Mouse (Mus musculus) cerebellum, adult 8-10 months (tissue): ENCODE measurements around the gene Hist1h3a.
"Not testable (repeated sequence)": the region's sequence is repeated elsewhere in the genome, so short reads cannot be mapped to it uniquely, and the experiment has no call there.

Experiments
- DNase-seq: peaks from one replicate; pipeline ENCODE4 v3.0.0; 2022

The Hist1h3a gene

GRCm38 (mm10) chr13:23740256-23740840 is 21.8 kb downstream of the Hist1h3a start:
- no peak for DNase-seq

GRCm38 (mm10) chr13:23739922-23740252 is 22.3 kb downstream of the Hist1h3a start:
- DNase-seq: no peak

- DNase-seq: peak; percentile 83
Measured at GRCm38 (mm10) chr13:23739069-23739921, 22.9 kb downstream of the Hist1h3a start.

GRCm38 (mm10) chr13:23738677-23739068 is 23.5 kb downstream of the Hist1h3a start, which contains the start of gene Hist1h1c:
Gene Hist1h1c, plus strand, starts transcription at chr13:23738808.
- peak; percentile 69 for DNase-seq

- DNase-seq: no peak
Measured at GRCm38 (mm10) chr13:23738041-23738440, 24.1 kb downstream of the Hist1h3a start.

- DNase-seq: no peak
Measured at GRCm38 (mm10) chr13:23737091-23737490, 25.1 kb downstream of the Hist1h3a start.

- DNase-seq: no peak
Measured at GRCm38 (mm10) chr13:23732156-23732804, 29.9 kb downstream of the Hist1h3a start.

- no peak for DNase-seq
Measured at GRCm38 (mm10) chr13:23730479-23730878, 31.7 kb downstream of the Hist1h3a start.

- DNase-seq: no peak
Measured at GRCm38 (mm10) chr13:23729706-23730105, 32.5 kb downstream of the Hist1h3a start.

- no peak for DNase-seq
Measured at GRCm38 (mm10) chr13:23729192-23729525, 33.0 kb downstream of the Hist1h3a start.

- DNase-seq: no peak
Measured at GRCm38 (mm10) chr13:23728472-23729191, 33.6 kb downstream of the Hist1h3a start.

GRCm38 (mm10) chr13:23725213-23725612 is 37.0 kb downstream of the Hist1h3a start:
- no peak for DNase-seq

- DNase-seq: no peak
Measured at GRCm38 (mm10) chr13:23724239-23724638, 37.9 kb downstream of the Hist1h3a start.

GRCm38 (mm10) chr13:23717593-23718245 is 44.5 kb downstream of the Hist1h3a start:
- not testable (repeated sequence) for DNase-seq

- DNase-seq: no peak
Measured at GRCm38 (mm10) chr13:23717176-23717575, 45.0 kb downstream of the Hist1h3a start.

GRCm38 (mm10) chr13:23716261-23717042 is 45.7 kb downstream of the Hist1h3a start:
- no peak for DNase-seq
